Mouse (Mus musculus): ENCODE data around the gene Colgalt2.

DNA sequence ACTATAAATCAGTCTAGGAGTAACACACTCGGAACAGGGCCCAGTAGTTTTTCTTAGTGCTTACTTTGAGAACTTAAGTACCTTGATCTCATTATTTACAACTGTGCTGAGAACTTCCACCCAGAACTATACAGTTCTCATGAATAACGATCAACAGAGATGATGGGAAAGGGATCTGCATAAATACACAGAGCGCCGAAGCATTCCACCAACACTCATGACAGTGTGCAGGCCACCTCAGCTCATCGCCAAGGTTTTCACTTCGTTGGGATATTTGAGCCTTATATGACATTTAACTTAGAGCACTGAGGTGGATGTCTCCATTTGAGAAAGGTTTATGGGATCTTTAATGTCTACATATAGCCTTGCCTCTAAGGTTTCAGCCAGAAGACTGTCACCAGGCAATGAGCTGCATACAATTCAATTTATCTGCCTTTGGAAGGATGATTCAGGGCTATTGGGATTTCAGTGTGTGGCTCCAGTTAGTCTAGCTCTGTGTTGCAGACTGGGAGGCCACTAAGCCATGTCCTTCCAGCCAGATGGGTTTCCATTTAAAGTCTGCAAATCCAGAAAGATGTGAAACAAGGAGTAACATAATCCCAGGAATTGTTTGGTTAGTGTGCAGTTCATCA is 143.2 kb downstream of the Colgalt2 start:
- TF ChIP-seq GATA1 (IDR thresholded peaks at IDR 0.05; ENCODE audit: borderline replicate concordance, low read length) (no peak), FLI1 (IDR thresholded peaks at IDR 0.05; ENCODE audit: low read length) (no peak)

Data from megakaryocyte, embryonic 14.5 days (primary cell).